Mouse (Mus musculus): ENCODE measurements around the gene Nsun2. TPM values are rescaled to one million over a fixed set of nuclear protein-coding genes. Genes with fewer than 3 reads are reported as not detected.

The Nsun2 gene
- polyA plus RNA-seq (2017; shearing (Covaris generic)), result 36.6 TPM

GRCm38 (mm10) chr13:69533405-69534333, at the start of gene Nsun2:
Nsun2 (plus strand) TSS chr13:69533746.

GRCm38 (mm10) chr13:69534334-69534653, 748 bp downstream of the Nsun2 start, which contains the start of gene Tent4a:
Tent4a (minus strand) TSS chr13:69534617.

GRCm38 (mm10) chr13:69611398-69612174, 78.0 kb downstream of the Nsun2 start, which contains the start of gene Srd5a1:
Srd5a1 (minus strand) TSS chr13:69611442.

Other genes with a start within 250 kb of the Nsun2 start
- 1.7 TPM for gene Tent4a, start 871 bp downstream of the Nsun2 start, polyA plus RNA-seq (2017; shearing (Covaris generic))
- 0.61 TPM for gene Srd5a1, start 77.7 kb downstream of the Nsun2 start, polyA plus RNA-seq (2017; shearing (Covaris generic))
- gene Ube2ql1, start 206.1 kb downstream of the Nsun2 start, polyA plus RNA-seq (2017; shearing (Covaris generic)), result not detected